Mouse (Mus musculus) limb, embryonic 10.5 days (tissue): ENCODE results near the gene Pacrg. TPM values are rescaled to one million over a fixed set of nuclear protein-coding genes. Genes with fewer than 3 reads are reported as not detected.

ENCODE experiments used
- DNase-seq: peaks from one replicate; pipeline ENCODE4 v3.0.0-alpha.2; 2017; ENCODE audit warnings: low spot score
- H3K27ac ChIP-seq: fragments of 300-500 bp; sonication (generic); 2 replicates; pipeline ENCODE4 v1.5.1; 2016; ENCODE audit warnings: mild to moderate bottlenecking
- H3K27me3 ChIP-seq: fragments of 300-500 bp; sonication (generic); 2 replicates; pipeline ENCODE4 v1.6.1; 2016; ENCODE audit warnings: low read depth, mild to moderate bottlenecking; ENCODE audit not compliant: poor library complexity, severe bottlenecking
- H3K36me3 ChIP-seq: fragments of 300-500 bp; sonication (generic); 2 replicates; pipeline ENCODE4 v1.6.1; 2016; ENCODE audit warnings: mild to moderate bottlenecking, moderate library complexity
- H3K4me1 ChIP-seq: fragments of 300-500 bp; sonication (generic); 2 replicates; pipeline ENCODE4 v1.6.1; 2016
- H3K4me3 ChIP-seq: fragments of 300-500 bp; sonication (generic); 2 replicates; pipeline ENCODE4 v1.5.1; 2016; ENCODE audit warnings: mild to moderate bottlenecking, moderate library complexity
- H3K9me3 ChIP-seq: fragments of 300-500 bp; sonication (generic); replicated peaks from 2 replicates; pipeline ENCODE4 v1.6.1; 2016; ENCODE audit warnings: mild to moderate bottlenecking
- WGBS: fragments of 180-500 bp; shearing (Covaris S2); methylation state at CpG from one replicate; pipeline ENCODE4 v1.1.7; 2016; 5-methylcytosine and 5-hydroxymethylcytosine counted together
- polyA plus RNA-seq: library from polyadenylated mRNA; unstranded; fragments of >200 nt; fragmentation: Nextera tagmentation; extraction: Ambion mirVana; gene quantifications from 2 replicates; pipeline ENCODE4 v1.2.1, GENCODE M21; 2016

Gene Pacrg
- polyA plus RNA-seq, 1 experiment from 2014 or later = 1.3 TPM

DNA sequence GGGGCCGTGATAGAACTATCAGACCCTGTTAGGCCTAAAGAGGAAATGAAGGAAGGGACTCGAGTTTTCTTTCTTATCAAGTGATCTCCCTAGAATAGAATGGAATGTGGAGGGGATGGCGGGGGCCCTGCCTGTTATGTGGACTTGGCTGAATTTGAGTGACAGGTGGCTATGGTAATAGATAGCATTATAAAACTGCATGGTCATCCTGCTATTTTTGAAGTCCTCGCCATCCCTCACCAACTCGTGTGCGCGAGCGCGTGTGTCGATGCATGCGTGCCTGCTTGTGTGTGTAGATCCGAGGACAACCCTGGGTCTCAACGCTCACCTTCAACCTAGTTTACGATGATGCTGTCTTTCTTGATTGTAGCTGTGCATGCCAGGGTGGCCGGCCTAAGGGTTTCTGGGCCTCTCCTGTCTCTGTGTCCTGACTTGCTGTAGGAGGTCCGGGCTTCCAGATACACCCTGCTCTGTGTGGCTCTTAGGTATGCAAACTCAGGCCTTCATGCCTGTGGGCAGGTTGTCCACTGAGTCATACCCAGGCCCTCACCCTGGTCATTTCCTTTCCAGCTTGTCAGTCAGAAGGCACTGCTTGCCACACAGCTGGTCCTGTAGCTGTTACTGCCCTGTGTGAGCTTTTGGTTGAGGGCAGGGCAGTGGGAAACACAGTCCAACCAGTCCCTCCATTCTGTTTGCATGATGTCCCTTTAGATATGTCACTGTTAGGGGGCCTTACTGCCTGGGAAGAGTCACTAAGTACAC, 287.6 kb downstream of the Pacrg start:
- Histone ChIP-seq H3K9me3 (no peaks in the 10 kb centered on the region), H3K4me1 (no peaks in the 10 kb centered on the region), H3K27ac (no peak overlapping the region), H3K27me3 (no peaks in the 10 kb centered on the region), H3K36me3 (no peaks in the 10 kb centered on the region), H3K4me3 (no peak overlapping the region)
- 92% methylated on average over 16 of the region's 16 CpGs for WGBS
- no peak for DNase-seq

DNA sequence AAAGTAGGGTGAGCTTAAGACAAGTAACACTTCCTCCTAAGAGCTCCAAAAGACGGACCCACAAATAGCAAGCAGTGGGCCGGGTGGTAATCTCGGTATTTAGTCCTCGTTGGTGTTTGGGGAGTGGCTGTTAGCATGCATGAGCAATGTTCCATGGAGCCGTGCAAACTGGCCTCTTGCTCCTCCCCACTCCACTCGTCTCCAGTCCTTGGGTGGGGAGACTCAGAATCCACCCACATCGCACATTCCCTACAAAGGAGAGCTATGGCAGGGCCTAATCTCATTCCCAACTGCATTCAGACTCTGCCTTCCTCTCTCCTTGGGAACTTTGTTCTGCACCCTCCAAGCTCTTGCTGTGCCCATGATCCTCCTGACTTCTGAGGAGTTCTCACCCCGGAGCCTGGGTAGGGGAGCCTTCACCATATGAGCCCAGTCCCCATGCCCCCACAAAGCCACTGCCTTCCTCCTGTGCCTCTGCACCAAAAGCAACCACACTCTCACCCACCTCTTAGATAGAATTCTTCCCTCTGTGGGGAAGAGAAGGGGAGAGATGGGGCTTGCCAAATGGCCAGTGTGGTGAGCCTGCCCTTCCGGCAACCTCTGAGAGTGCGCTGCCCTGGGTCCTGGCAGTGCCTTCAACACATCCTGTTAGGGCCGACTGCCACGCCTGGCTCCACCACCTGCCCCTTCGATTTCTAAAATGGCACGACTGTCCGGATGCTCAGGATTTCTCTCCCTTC, 289.2 kb downstream of the Pacrg start:
- Histone ChIP-seq H3K27ac (no peak overlapping the region), H3K9me3 (no peaks in the 10 kb centered on the region), H3K36me3 (no peaks in the 10 kb centered on the region), H3K4me1 (no peaks in the 10 kb centered on the region), H3K4me3 (no peak overlapping the region), H3K27me3 (no peaks in the 10 kb centered on the region)
- no peak for DNase-seq
- 84% methylated on average over 15 of the region's 15 CpGs for WGBS

DNA sequence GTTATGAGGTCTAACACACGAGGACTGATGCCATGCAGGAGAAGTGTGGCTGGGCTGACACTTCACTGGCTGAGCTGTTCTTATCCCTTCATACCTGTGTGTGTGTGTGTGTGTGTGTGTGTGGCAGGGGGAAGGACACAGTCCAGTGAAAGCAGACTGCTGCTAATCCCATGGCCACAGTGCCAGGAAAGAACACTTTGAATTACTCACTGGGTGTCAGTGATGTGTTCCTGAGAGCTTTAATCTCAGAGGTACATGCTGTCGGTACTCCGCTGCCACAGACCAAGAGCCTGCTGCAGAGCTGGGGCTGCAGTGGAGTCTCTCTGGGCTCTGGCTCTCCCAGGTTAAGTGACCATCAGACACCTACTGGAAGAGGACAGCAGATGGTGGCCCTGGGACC, 290.3 kb downstream of the Pacrg start:
- Histone ChIP-seq H3K27ac (no peak overlapping the region), H3K4me3 (no peak overlapping the region), H3K9me3 (no peaks in the 10 kb centered on the region), H3K27me3 (no peaks in the 10 kb centered on the region), H3K36me3 (no peaks in the 10 kb centered on the region), H3K4me1 (no peaks in the 10 kb centered on the region)
- DNase-seq = no peak
- 76% methylated on average over 3 of the region's 3 CpGs for WGBS

DNA sequence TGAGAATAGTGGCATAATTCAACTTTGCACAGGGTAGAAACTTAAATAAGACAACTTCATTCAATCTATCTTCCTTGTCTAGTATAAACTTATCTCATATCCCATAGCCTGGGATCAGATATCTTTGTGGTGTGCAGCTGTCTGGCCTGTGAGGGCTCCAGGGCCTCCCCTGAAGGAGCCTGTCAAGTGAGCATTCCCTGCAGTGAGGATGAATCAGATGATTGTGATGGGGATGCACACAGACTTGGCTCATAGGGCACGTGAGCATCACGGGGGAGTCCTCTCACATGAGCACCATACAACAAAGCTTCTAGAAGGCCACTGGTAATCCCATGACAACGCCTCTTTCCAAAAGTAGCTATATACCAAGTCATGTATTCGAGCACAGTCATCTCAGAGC, 291.1 kb downstream of the Pacrg start:
- 95% methylated on average over 4 of the region's 4 CpGs for WGBS
- Histone ChIP-seq H3K9me3 (no peaks in the 10 kb centered on the region), H3K27me3 (no peaks in the 10 kb centered on the region)

DNA sequence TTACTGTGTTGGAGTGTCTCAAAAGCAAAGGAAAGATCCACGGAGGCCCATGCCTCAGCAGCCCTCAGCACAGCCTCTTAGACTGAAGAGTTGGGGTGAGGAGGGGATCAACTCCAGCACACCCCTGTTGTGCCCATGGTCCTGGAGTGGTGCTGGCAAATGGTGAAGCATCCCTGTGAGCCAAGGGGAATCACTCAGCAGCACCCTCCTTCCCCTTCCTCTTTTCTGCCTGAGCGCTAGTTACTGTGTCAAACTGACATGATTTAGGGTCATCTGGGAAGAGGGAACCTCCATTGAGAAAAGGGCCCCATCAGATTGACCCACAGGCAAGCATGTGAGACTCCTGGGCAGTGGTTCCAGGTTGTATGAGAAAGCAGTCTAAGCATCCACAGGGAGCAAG, 299.3 kb downstream of the Pacrg start:
- Histone ChIP-seq H3K27me3 (no peaks in the 10 kb centered on the region), H3K4me1 (no peaks in the 10 kb centered on the region), H3K36me3 (no peaks in the 10 kb centered on the region), H3K4me3 (no peak overlapping the region), H3K27ac (no peak overlapping the region), H3K9me3 (no peaks in the 10 kb centered on the region)
- DNase-seq = no peak
- WGBS = 78% methylated on average over 2 of the region's 2 CpGs

More for the DNA sequence above, 291.1 kb downstream of the Pacrg start:
- no peak overlapping the region for H3K4me3 ChIP-seq
- H3K4me1 ChIP-seq = no peaks in the 10 kb centered on the region
- no peak overlapping the region for H3K27ac ChIP-seq
- no peaks in the 10 kb centered on the region for H3K36me3 ChIP-seq
- DNase-seq = no peak

DNA sequence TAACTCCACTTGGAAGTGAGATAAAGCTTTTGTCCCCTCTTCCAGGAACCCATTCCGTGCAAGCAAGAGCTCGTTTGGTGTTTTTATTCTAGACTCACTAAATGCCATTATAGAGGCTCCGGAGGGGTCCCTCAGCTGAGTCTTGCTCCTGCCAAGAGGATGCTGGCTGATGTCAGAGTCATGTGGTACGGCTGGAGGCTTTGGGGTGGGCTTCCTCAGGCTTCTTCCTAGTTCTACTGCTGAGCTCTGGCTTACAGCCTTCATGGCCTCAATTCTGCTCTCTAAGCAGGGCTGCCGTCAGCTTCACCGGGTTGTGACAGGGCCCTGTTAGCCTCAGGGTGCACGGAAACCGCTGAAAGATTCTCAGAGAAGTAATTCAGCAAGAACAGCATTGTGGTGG, 305.9 kb downstream of the Pacrg start:
- WGBS = 76% methylated on average over 8 of the region's 8 CpGs
- no peaks in the 10 kb centered on the region for H3K36me3 ChIP-seq
- H3K4me1 ChIP-seq = no peaks in the 10 kb centered on the region
- H3K27me3 ChIP-seq = no peaks in the 10 kb centered on the region
- H3K9me3 ChIP-seq = no peaks in the 10 kb centered on the region
- no peak overlapping the region for H3K27ac ChIP-seq
- DNase-seq = no peak
- no peak overlapping the region for H3K4me3 ChIP-seq

DNA sequence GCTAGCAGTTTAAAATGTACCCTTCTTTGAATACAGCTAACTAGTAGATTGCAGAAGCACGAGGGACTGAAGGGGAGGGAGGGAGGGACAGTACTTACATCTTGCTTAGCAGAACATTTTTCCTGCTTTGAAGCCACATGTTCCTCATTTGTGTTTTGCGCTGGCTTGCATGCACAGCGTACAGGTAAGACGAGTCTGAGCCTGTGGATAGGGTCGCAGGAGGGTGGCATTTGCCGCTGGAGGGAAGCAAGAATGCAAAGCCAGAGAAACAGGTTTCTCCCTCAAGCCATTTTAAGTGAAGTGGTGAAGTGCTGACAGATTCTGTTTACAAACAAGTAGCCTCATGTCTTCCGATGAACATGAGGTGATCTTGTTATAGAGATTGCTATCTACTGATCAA, 306.6 kb downstream of the Pacrg start:
- H3K27ac ChIP-seq = no peak overlapping the region
- H3K9me3 ChIP-seq = no peaks in the 10 kb centered on the region
- H3K27me3 ChIP-seq = no peaks in the 10 kb centered on the region
- H3K4me3 ChIP-seq = no peak overlapping the region
- H3K4me1 ChIP-seq = no peaks in the 10 kb centered on the region
- no peak for DNase-seq
- H3K36me3 ChIP-seq = no peaks in the 10 kb centered on the region
- WGBS = 64% methylated on average over 7 of the region's 7 CpGs

DNA sequence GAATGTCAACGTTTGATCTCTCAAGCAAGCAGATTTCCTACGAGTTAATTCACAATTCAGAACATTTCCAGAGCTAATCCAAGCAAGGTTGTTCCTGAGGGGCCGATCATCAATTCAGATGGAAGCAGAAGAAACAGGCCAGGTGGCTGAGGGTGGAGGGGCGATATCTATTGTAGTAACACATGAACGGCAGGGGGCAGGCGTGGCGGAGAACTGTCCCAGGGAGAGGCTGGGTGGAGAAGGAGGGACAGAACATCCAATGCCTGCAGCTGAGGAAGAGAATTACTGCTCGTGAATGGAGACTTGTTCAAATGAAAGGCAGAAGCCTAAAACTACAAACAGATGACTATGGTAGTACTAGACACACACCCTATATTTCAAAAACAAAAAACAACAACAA, 309.1 kb downstream of the Pacrg start:
- no peaks in the 10 kb centered on the region for H3K36me3 ChIP-seq
- 35% methylated on average over 8 of the region's 8 CpGs for WGBS
- peak; percentile 44 for DNase-seq
- H3K9me3 ChIP-seq = no peaks in the 10 kb centered on the region
- H3K27ac ChIP-seq = no peak overlapping the region
- H3K4me1 ChIP-seq = no peaks in the 10 kb centered on the region
- H3K4me3 ChIP-seq = no peak overlapping the region
- no peaks in the 10 kb centered on the region for H3K27me3 ChIP-seq

DNA sequence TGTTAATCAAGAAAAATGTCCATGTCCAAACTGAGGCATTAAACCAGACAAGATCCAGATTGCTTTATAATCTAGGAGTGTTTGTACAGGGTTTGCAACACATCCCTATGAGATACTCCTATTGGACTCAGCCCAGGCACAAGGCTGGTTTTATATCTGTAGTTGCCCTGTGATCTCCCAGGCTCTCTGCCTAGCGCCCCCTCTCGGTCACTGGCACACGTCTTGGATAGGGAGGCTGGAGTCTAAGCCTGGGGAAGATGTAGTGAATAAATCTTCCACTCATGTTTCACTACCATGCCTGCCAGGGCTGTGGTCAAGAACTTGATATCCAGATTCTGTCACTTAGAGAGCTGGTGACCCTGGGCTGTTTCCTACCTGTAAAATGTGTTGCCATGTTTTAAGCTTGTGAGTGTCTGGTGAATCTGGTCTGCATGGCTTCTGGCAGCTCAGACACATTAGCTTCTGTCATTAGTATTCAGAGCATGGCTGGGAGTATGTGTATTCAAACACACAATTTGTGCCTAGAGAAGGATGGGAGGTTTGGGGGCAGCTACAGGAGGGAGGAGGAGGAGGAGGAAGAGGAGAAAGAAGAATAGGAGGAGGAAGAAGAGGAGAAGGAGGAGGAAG, 310.7 kb downstream of the Pacrg start:
- H3K36me3 ChIP-seq = no peaks in the 10 kb centered on the region
- no peak for DNase-seq
- no peaks in the 10 kb centered on the region for H3K4me1 ChIP-seq
- H3K9me3 ChIP-seq = no peaks in the 10 kb centered on the region
- WGBS = 75% methylated on average over 3 of the region's 3 CpGs
- H3K27ac ChIP-seq = no peak overlapping the region
- H3K4me3 ChIP-seq = no peak overlapping the region
- 0 out of 2 replicates have a peak, but pooled peaks cover 4% of the 10 kb centered on the region for H3K27me3 ChIP-seq

DNA sequence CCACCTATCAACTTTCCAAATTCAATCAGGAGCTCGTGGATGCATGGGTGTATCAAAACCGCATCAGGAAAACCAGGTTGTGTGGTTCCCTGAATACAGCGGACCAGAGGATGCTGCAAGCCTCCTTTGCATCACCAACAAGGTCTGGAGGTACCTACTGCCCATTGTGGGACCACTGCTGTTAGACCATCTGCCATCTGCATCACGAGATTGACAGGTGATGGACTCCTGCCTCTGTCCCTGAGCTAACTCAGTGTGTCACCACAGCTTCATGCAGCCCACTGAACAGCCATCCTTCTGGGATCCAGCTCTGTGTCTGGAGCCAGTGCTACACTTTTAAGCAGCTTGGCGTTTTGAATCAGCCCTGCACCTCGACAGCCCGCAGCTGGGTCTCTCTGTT, 318.8 kb downstream of the Pacrg start:
- H3K4me1 ChIP-seq = peaks cover 6% of the 10 kb centered on the region; the same call in 1 of the 2 replicates
- no peaks in the 10 kb centered on the region for H3K9me3 ChIP-seq
- H3K27ac ChIP-seq = no peak overlapping the region
- WGBS = 90% methylated on average over 7 of the region's 7 CpGs
- no peak for DNase-seq
- no peaks in the 10 kb centered on the region for H3K36me3 ChIP-seq
- no peak overlapping the region for H3K4me3 ChIP-seq
- H3K27me3 ChIP-seq = 0 out of 2 replicates have a peak, but pooled peaks cover 8% of the 10 kb centered on the region

DNA sequence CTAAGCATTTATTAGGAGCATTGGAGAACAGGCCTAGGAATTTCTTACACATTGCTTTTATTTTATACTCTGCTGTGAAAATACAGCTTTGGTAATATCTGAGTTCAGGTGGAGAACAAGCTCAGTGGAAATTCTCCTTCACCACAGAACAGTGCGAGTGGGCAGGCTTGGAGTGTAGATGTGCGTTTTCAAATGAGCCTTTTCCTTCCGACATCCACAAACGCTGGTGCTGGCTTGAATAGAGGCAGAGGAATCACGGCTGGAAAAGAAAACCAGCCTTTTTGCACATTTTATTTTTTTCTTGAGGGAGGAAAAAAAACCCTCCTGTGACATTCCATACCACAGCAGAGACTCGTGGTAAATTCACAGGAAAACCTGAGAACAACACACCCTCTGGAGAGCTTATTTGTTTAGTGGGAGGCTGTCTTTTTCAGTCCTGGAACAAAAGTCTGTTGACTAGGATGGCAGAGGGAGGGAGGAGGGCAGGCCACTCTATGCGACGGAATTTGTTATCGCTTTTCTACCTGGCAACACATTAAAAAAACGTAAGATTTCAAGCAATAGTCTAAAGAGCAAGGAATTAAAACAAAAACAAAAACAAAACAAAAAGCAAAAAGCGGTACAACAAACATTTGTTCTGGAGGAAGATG, 320.5 kb downstream of the Pacrg start:
- no peaks in the 10 kb centered on the region for H3K36me3 ChIP-seq
- 59% methylated on average over 11 of the region's 11 CpGs for WGBS

DNA sequence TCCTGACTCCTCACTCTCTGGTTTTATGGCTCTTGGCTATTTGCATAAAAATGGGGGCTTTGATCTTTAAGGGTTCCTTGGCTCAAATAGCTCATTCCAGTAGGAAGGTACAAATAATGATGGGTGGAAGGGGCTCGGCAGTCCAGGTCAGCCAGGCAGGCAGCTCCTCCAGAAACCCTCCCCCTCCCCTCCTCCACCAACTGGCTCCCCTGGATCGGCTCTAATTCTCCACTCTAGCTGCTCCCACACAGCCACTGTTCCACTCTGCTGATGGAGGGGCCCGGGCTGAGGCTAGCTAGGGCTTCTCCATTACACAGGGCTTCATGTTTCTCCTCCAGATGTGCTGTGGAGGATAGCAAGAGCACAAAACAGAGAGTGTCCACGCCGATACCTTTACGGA, 325.3 kb downstream of the Pacrg start:
- no peaks in the 10 kb centered on the region for H3K27me3 ChIP-seq
- H3K27ac ChIP-seq = 0 out of 2 replicates have a peak overlapping the region, but pooled peaks have one; percentile 21

More for the DNA sequence above, 320.5 kb downstream of the Pacrg start:
- peaks cover 13% of the 10 kb centered on the region for H3K4me1 ChIP-seq
- no peaks in the 10 kb centered on the region for H3K9me3 ChIP-seq
- DNase-seq = no peak
- H3K27me3 ChIP-seq = 0 out of 2 replicates have a peak, but pooled peaks cover 4% of the 10 kb centered on the region
- H3K4me3 ChIP-seq = no peak overlapping the region
- H3K27ac ChIP-seq = no peak overlapping the region

More for the DNA sequence above, 325.3 kb downstream of the Pacrg start:
- DNase-seq = no peak
- H3K36me3 ChIP-seq = no peaks in the 10 kb centered on the region
- 53% methylated on average over 6 of the region's 6 CpGs for WGBS
- H3K4me1 ChIP-seq = peaks cover 11% of the 10 kb centered on the region
- H3K4me3 ChIP-seq = no peak overlapping the region
- no peaks in the 10 kb centered on the region for H3K9me3 ChIP-seq
